Mouse (Mus musculus): ENCODE results near the gene Zbtb14.
A peak's percentile ranks its signal among the peaks of the same experiment; 100 is the strongest.

Gene Zbtb14

GRCm38 (mm10) chr17:69382511-69383100 is at the start of gene Zbtb14:
Gene Zbtb14 (plus strand): TSS chr17:69383050.
- DNase-seq (ENCODE audit: inconsistent age in 2 of 2, low spot score in 1 of 2) = peak; percentile 96 to 97

- DNase-seq (ENCODE audit: inconsistent age in 2 of 2, low spot score in 1 of 2) = no peak
These were observed 36.8 kb upstream of the Zbtb14 start for GRCm38 (mm10) chr17:69346056-69346455.

- peak in 1 of 2 experiments; percentile 57 for DNase-seq (ENCODE audit: inconsistent age in 2 of 2, low spot score in 1 of 2)
These were observed 33.8 kb upstream of the Zbtb14 start for GRCm38 (mm10) chr17:69349014-69349531.

DNA sequence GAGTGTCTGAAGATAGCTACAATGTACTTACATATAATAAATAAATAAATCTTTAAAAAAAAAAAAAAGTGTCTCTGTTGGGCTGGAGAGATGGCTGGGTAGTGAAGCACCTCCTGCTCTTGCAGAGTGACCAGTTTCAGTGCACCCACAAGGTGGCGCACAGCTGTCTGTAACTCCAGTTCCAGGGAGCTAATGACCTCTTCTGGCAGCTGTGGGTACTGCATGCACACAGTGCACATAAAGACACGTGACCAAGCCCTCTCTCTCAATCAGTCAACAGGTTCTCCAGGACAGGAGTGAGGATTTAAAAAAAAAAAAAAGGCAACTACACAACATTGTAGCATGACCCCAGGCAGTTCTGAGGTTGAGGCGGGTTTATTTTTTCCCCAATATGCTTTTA is 17.8 kb upstream of the Zbtb14 start:
- no peak for DNase-seq (ENCODE audit: inconsistent age in 2 of 2, low spot score in 1 of 2)

DNA sequence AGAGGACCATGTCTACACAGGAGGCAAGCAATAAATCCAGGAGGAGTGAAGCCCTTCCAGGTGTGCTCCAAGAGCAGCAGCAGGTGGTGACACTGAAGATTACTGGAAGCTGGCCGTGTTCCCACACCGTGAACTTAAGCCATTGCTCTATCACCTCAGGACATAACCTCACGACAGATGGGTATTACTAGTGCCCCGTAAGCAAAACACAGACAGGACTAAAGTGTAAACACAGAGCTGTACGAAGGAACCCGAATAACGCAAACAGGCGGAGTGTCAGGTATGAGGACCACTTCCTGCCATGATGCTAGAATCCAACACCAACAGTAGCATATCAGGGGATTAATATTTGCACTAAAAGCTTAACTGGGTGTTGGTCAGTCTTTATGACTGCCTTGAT is 2.0 kb upstream of the Zbtb14 start:
- DNase-seq (ENCODE audit: inconsistent age in 2 of 2, low spot score in 1 of 2) = no peak

- DNase-seq (ENCODE audit: inconsistent age in 2 of 2, low spot score in 1 of 2) = peak; percentile 88 to 96
These were observed 521 bp downstream of the Zbtb14 start for GRCm38 (mm10) chr17:69383201-69383940.

GRCm38 (mm10) chr17:69383941-69384665 is 1.3 kb downstream of the Zbtb14 start:
- peak; percentile 78 to 92 for DNase-seq (ENCODE audit: inconsistent age in 2 of 2, low spot score in 1 of 2)

DNA sequence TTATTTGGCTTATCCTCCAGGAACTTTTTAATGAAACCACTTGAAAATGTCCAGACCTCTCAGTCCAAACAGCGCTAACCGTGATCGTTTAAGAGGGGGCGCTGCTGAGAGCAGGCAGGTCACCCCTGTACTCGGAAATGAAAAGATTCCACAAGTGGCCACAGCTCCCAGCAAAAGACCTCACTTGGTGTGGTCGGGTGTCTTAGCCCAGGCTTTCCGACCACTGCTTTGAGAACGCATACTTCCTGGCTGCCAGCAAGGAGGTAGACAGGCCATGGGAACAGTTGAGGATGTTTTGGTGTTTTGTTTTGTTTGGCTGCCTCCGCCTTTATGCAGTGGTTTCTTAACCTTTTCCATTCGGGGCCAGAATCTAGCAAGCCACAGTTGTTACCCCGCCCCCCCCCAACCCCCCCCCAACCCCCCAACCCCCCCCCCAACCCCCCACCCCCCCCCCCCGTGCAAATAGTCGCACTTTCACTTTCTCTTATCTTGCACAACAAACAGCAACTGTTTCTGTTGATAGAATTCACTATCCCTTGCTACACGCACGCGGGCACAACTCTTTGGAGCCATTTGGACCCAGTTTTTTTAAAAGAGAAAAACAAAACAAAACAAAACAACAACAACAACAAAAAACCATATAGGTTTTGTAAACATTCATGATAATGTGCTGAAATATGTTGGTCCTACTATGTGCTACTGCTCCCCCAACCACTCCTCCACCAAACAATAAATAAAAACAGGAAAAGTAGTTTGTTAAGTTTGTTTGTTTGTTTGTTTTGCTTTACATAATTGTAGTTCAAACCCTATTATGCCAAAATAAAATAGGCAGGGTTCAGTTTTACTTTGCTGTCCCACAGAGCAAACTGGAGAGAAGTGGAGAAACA is 13.5 kb downstream of the Zbtb14 start:
- peak; percentile 37 to 70 for DNase-seq (ENCODE audit: inconsistent age in 2 of 2, low spot score in 1 of 2)

- peak in 1 of 2 experiments; percentile 41 for DNase-seq (ENCODE audit: inconsistent age in 2 of 2, low spot score in 1 of 2)
These were observed 14.3 kb downstream of the Zbtb14 start for GRCm38 (mm10) chr17:69397163-69397562.

DNA sequence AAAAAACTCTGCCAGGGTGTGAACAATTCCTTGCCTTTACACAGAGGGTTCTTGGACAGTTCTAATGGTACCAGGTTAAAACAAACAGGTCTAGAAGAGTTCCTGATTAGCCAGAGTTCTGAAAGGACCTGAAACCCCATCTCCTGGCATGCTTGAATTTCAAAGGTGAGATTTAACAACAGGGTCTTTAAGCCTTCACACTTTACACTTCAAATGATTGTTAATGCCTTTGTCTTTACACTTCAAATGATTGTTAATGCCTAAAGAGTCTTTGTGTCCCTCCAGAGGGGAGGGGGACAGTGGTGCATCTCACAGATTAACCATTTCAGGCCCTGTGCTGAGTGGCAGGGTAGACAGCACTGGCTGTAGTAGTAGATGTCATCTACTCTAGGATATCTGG is 15.2 kb downstream of the Zbtb14 start:
- DNase-seq (ENCODE audit: inconsistent age in 2 of 2, low spot score in 1 of 2) = no peak

GRCm38 (mm10) chr17:69401146-69401545 is 18.3 kb downstream of the Zbtb14 start:
- DNase-seq (ENCODE audit: inconsistent age in 2 of 2, low spot score in 1 of 2) = no peak

DNA sequence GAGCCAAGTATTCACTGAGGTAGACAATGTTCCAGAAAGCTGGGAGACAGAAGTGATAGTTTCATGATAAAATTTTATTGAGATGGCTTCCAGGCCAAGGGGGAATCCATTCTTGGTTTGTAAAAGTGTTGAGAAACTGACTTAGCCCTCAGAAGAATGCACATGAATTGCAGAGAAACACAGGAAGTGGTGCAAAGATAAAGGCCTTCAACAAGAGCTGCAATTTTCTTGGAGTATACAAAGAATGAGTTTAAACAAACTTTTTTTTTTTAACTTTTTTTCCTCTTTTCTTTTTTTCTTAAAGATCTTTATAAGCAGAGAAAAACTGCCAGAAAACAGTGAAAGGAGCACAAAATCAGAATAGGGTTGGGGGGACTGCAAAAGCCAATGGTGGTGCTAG is 33.3 kb downstream of the Zbtb14 start:
- DNase-seq (ENCODE audit: inconsistent age in 2 of 2, low spot score in 1 of 2) = no peak

- peak; percentile 96 to 99 for DNase-seq (ENCODE audit: inconsistent age in 2 of 2, low spot score in 1 of 2)
These were observed 34.2 kb downstream of the Zbtb14 start for GRCm38 (mm10) chr17:69416920-69417661.

DNA sequence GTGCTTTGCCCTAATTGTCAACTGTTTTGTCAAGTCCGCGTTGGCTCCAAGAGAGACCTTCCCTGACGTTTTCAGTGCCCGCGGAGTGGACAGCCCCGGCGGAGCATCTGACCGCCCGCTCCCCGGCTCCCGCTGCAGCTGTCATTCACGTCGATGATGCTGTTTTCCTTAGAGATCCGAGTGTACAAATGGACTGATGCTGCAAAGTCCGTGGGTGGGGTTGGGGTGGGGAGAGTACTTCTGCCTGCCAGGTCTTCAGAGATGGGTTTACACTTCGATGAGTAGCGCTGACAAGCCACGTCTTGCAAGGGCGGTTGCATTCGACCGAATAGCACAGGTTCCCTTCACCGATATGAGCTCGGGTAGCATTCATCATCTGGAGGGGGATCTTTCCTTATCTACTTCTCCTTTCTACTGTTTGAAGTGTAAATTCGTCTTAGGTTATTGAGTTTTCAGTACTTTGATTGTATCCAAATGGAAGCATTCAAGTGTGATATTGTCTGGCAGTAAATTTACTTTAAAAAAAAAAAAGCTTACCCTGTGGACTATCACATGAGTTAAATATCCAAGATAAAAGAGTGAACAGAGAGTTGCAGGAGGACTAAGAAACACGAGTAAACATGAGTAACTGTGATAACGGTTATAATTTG is 35.0 kb downstream of the Zbtb14 start:
- no peak for DNase-seq (ENCODE audit: inconsistent age in 2 of 2, low spot score in 1 of 2)

DNA sequence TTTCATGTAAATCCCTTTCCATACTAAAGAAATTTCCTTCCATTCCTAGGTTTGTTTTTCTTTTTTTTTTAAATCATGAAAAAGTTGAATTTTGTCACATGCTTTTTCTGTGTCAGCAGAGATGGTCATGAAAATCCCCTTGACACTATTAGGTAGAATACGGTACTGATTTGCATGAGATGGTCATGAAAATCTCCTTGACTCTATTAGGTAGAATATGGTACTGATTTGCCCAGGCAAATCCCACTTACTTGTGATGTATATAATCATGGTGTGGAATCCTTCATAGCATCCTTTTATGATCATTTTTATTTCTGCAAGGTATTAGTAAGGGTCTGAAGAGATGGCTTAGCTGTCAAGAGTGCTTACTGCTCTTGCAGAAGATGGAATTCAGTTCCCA is 38.7 kb downstream of the Zbtb14 start:
- no peak for DNase-seq (ENCODE audit: inconsistent age in 2 of 2, low spot score in 1 of 2)

GRCm38 (mm10) chr17:69437836-69438235 is 55.0 kb downstream of the Zbtb14 start:
- DNase-seq (ENCODE audit: inconsistent age in 2 of 2, low spot score in 1 of 2) = no peak

DNA sequence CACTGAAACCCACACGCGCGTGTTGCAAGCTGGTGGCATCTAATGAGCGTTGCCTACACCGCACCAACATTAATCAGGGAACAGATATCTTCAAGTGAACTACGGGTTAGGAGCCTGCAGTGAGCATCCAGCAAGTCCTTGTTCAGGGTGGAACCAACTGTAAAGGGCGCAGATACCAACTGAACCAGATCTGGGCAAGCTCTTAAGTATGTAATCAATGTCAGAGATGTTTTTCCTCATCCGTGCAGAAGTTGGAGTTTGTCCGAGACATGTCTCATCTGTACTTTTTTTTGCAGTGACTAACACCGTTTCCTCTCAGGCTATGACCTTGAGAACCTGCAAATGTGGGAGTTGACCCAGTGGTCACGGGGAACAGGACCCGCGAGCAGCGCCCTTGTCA is 55.6 kb downstream of the Zbtb14 start:
- DNase-seq (ENCODE audit: inconsistent age in 2 of 2, low spot score in 1 of 2) = no peak

DNA sequence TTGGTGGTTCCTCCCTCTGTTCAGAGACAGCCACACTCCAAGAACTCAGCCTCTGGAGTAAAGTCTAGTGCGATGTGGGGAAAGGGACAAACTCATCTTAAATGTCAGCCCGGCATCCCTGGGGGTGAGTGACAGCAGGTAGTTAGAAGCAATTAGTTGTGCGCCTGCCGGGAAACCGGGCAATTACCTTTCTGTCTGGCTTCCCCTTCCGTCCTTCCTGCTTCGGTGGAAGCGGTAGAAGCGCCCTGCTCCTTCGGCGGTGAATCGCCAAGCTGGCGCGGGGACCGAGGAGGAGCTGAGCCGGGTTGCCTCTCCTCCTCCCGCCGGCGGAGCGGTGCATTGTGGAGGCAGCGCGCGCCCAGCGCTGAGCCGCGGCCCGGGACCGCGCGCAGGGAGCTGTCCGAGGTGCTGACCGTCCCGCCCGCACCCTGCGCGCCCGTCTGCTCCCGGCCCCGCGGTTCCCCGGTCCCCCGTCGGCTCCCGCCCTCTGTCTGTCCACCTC is 56.2 kb downstream of the Zbtb14 start, which contains the start of gene Akain1:
Akain1 (plus strand) TSS at position 337 of the 502 bp plus-strand sequence.
- DNase-seq (ENCODE audit: inconsistent age in 2 of 2, low spot score in 1 of 2) = peak; percentile 80 to 91
